Mouse (Mus musculus) layer of hippocampus, adult 11-12 months (tissue): ENCODE data around the gene Abcc5.
"Not testable (repeated sequence)": the region's sequence is repeated elsewhere in the genome, so short reads cannot be mapped to it uniquely, and the experiment has no call there.

Experiments used
- DNase-seq: peaks from one replicate; pipeline ENCODE4 v3.0.0; 2022; ENCODE audit warnings: low spot score

The Abcc5 gene

DNA sequence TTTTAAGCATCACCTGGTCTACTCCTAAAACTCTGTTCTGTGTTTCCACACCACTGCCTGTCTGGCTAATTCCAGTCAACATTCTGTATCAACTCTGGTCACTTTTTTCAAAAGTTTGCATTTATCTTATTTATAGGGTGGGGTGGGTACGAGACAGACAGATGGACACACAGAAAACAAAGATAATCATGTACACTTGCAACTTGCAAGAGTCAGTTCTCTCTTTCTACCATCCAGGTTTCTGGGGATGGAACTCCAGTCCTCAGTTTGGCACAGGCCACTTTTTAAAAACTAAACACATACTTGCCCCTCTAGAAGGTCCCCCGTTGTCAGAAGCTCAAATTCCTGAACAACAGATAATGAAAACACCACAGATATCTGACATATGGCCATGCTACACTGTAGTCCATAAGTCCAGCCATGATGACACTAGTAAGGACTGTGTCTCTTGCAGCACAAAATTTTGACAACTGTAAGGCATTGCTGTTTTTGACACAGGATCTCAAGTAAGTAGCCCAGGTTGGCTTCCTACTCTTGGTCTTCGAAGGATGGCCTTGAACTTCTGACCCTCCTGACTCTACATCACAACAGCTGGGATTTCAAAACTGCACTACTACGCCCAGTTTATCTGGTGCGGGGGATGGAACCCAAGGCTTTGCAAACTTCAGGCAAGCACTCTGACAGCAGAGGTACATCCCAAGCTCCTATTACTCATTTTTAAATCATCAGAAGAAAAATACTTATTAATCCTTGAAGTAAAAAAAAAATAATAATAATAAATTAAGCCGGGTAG, 3.1 kb downstream of the Abcc5 start:
- no peak for DNase-seq

DNA sequence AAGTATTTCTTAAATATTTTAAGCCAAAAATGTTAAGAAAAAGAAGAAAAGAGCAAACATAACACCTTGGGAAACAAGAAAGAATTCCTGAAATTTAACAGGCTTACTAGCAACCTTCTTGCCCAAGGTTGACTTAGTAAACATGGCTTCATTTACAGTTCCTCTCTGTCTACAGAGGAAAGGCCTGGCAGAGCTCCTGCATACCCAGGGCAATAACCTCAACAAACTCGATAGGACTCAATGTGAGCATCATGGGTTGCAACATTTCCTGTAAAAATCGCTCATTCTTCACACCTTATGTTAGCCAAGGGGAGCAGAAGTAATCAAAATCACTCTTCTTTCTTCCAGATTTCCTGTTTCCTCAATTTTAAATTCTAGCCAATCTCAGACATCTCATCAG, 8.1 kb downstream of the Abcc5 start:
- DNase-seq: no peak

DNA sequence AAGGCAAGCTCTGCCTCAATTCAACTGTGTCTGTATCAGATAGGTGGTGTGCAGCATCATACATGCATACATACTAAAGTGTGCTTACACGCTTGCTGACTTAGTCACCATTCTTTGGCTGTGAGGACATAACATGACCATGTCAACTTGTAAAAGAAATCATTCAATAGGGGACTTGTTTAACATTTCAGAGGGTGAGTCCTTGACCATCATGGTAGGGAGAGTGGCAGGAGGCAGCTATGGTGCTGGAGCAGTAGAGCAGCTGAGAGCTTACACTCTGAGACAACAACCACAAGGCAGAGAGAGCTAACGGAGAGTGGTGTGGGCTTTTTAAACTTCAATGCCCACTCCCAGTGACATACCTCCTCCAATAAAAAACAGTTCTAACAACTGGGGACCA, 9.9 kb downstream of the Abcc5 start:
- no peak for DNase-seq

DNA sequence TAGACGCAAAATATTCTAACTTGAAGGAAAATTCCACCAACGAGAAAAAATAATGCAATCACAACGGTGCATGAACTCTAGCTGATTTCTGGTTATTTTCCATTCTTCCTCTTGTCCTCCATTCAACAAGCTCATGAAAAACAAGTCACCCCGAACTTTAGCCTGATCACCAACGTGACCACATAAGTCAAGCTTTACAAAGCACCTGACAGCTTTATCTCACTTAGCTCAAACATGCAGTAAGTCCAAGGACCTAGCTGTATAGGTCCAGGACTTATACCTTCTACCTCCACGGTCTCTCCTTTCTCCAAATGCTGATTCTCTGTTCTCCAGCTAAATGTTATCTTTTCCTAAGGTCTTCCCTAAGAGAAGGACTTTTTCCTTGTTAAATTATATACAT, 10.4 kb downstream of the Abcc5 start:
- no peak for DNase-seq

DNA sequence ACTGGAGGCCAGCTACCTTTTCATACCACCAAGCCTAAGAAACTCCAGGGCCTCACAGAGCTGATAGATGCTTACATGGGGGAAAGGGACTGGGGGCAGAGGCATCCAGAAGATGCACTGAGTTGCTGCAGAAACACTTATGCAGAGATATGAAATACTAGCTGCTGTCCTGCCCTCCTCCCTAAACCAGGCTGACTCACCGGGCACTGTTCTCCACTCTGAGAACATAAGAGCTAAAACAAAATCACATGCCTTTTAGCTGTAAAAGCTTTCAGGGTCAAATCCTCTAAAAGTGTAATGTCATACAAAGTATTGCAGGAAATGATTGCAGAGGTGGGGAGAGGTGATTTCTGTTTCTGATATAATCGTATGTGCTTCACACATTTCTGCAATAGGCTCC, 11.0 kb downstream of the Abcc5 start:
- no peak for DNase-seq

DNA sequence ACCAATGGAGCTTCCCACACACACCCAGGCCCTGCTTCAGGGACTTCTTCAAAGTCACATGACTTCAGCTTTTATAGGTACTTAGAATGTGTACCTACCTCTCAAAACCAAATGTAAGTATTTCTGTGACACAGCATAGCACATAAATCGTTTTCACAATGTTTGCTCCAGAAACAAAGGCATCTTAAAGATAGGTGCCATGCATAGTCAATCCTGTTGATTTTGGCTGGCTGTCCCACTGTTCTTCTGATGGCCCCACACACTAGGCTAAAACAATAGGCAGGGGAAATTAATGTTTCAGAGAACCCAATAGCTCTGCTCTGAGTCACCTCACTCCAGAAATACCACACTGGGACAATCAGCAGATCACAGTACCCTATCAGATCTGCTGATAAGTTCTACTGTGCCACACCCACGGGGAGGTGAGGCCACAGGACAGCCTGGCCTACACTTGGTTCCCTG, 12.3 kb downstream of the Abcc5 start:
- DNase-seq: no peak

DNA sequence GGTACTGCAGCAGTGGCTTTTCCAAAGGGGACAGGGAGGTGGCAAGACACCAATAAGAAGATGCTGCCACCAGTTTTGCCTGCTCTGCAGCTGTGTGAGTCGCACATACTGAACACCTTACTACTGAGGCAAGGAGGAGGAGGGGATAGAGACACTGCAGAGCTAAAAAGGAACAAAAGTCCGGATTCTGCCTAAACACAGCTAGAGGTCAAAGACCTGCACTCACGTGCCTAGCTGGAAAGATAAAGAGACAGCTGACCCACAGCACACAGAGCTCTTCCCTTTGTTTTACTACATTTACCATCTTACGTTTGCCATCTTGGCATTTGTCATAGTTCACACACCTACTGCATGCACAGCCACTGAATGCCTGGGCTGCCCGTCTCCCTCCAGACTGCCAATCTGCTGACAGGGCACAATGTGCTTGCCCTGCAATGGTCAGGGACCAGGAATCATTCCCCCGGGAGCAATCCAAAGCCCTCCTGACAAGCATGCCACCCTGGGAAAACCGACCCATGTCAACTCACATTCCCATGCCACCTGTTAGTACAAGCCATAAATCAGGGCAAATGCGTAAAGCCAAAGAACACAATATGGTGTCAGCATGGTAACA, 14.1 kb downstream of the Abcc5 start:
- DNase-seq: no peak

DNA sequence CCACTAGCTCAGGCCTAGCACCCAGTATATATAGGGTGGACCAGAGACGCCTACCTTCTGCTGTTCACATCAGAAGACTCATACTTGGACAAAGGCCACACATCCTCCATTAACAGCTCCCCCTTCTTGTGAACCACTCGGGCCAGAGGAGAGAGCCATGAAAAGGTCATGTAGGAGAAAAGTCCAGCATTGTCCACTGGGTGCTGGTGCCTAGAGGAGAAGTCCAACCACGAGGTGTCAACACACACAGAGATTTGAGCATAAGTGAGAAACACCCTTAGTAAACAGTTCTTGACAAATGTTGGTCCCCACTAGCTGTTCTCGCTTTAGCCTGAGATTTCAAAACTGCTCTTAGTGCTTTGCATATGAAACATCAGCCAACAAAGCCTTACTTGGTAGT, 20.9 kb downstream of the Abcc5 start:
- DNase-seq: no peak

DNA sequence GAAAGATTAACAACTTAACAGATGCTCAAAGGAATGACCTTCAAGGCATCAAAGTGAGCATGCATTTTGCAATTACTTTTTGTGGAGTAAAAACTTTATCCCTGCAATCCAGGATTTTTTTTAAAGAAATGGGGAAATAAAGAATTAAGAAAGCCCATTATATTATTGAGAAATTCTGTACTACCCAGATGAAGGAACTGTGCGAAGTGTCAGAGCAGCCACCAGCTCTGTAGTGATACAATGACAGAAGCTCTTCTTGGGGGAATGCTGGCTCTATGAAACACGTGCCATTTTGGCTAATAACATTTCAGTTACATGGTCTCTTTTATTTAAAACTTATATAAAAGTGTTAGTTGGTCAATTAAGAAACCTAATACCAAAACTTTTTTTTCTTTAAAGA, 22.9 kb downstream of the Abcc5 start:
- no peak for DNase-seq

DNA sequence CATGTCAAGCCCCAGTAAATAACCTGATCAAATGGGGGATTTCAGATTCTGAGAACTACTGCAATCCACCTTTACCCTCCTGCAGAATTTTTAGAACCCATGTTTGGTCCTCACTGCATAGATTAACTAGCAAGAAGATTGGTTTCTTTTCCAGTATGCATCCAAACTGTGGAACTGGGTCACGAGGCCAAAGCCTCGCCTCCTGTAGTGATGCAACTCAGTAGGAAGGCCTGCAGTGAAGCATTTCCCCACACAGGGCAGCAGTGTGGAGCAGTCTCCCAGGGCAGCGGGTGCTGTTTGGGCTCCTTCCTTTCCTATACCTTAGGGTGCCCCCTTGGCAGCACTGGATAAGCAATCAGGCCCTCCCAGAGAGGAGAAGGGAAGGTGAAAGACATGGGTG, 24.6 kb downstream of the Abcc5 start:
- DNase-seq: no peak

DNA sequence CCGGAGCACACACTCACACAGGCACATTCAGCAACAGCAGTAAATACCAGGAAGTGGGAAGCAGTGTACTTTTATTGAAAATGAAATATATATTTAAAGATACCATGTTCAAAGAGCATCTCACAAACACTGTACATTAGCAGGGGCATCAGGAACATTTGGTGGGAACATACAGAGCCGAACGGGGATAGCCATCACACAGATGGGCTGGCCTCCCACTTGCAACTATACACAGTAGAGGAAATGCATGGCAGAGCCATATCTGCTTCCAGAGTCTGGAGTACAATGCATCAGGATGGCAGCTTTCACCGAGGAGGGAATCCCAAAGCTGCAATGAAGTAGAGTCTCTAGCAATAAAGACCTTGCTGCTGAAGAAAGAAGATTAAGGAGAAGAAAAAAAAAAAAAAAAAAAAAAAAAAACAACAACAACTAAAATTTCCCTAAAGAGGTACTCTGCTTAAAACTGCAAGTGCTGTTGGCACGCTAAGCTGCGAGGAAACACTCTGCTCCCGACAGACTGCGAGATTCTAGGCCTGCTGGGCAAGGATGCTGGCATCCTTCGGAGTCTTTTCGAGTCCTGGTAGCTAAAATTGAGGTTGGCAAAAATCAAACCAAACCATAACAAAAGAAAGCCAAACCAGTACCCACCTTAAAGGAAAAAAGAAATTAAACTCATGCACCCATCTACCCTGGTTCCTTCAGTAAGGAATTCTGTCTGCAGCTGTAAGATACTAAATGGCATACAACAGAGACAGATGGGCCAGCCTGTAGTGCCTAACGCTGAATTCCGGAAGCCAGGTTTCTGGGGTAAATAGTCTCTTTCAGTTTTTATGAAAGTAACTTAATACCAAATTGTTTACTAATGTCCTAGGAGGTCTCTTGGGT, 25.2 kb downstream of the Abcc5 start:
- no peak for DNase-seq

DNA sequence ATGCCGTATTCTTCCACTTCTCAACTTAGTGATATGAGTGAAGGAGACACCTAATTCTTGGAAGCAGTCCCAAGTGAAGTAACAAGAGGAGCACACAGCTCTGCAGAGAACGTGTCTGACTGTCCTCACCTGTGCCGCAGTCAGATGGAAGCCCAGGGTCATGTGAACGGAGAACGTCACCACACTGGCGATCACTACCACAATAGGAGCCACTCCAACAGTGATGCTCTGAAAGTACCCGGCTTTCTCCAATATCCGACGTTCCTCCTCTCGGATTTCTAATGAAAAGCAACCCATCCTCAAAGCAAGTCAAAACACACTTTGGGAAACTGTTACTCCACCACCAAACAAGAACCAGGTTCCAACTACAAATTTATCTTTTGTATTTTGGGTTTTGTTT, 29.3 kb downstream of the Abcc5 start:
- DNase-seq: no peak

DNA sequence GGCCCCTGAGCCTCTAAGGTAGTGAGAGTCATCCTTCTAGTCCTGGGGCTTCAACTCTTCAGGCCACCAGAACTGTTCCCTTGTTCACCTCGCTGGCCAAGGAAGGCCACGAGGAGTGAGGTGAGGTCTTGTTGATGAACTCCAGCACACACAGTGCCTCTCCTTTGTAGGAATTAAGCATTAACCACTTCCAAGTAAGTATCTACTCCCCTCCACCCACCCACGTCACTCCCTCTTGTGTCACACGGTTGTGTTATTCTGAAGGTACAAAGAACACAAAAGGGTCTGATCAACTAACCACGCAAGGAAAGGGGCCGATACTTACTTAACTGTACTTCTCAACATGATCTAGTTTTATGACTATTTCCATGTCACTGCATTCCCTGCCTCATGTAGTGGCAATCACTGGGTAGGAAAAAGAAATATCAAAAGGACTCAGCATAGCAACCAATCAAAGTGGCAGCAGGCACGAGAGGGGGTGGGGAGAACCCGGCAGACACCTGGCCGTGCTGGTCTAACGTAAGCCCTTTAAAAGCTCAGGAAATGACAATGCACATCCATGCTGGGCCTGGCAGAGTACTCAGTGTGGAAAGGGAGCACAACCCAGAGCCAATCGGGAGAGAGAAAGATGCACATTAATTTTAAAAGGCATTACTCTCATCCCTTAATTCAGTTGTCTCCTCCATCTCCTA, 30.8 kb downstream of the Abcc5 start:
- DNase-seq: no peak

DNA sequence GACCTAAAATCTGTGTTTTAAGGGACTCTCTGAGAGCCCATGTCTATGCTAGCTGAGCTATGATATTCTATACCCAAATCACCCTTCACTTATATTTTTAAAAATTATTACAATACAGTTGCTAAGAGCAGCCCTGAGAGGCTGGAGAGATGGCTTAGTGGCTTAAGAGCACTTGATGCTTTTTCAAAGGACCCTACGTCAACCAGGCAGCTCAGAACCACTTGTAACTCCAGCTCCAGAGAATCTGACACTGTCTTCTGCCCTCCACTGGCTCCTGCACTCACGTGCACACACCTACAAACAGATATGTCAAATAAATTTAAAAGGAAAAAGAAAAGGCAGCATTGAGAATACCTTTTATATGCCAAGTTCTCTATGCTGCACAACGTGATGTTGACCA, 34.4 kb downstream of the Abcc5 start:
- DNase-seq: no peak

DNA sequence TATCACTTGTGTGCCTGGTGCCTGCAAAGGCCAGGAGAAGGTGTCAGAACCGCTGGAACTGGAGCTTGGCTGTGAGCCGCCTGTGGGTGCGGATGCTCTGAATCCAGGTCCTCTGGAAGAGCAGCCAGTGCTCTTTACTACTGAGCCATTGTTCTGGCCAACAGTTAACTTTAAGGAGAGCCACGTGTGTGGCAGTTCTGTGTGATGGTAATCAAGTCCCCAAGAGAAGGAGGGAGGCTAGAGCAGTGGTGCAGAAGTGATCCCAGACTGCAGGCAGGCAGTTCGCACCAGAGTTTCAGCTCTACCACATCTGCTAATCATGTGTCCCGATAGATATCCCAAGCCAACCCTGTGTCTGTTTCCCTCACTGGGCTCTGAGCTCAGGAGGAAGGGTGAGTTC, 36.0 kb downstream of the Abcc5 start:
- DNase-seq: no peak

DNA sequence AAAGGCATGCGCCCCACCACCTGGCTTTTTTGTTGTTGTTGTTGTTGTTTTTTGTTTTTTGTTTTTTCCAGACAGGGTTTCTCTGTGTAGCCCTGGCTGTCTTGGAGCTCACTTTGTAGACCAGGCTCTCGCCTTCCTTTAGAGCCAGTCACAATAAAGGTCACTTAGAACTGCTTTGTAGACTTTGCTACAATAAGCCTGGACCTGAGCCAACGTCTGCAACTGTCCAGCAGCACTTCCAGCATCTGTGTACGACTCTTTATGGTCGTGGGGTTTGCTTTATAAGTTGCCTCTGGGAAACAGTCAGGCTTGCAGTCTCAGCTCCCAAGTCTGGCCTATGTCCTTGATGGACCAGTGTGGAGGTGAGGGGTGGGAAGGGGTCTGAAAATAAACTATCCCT, 45.2 kb downstream of the Abcc5 start:
- no peak for DNase-seq

DNA sequence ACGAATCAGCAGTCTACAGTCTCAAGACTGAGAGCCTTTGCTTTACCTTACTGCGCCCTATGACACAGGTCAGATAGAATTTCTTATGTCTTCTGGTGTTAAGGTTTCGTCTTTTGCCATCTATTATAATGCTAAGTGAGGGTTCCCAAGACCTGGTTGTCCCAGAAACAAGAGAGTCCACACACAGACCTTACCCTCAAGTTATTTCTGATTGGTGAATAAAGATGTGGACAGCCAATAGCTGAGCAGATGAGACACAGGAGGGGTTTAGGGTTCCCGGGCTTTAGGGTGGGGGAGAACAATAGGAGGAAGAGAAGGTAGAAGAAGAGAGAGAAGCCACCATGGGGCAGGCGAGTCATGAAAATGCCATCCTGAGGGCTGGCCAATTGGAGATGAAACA, 50.9 kb downstream of the Abcc5 start:
- no peak for DNase-seq

DNA sequence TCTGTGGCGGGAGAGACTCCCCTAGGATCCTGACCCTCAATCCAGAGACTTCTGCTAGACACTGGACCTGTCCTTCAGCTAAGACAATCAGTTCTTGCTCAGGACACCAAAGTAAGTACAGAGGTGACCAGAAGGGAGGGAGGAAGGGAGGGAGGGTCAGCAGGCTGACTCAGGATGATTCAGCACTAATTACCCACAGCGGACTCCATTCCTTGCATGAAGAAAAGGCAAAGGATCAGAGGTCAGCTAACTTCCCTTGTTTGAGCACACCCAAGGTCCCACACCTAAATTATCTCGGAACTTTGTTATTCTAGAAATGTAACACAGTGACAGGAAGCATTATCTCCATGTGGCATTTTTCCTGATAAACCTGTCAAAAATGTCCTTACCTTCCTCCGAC, 54.5 kb downstream of the Abcc5 start:
- no peak for DNase-seq

DNA sequence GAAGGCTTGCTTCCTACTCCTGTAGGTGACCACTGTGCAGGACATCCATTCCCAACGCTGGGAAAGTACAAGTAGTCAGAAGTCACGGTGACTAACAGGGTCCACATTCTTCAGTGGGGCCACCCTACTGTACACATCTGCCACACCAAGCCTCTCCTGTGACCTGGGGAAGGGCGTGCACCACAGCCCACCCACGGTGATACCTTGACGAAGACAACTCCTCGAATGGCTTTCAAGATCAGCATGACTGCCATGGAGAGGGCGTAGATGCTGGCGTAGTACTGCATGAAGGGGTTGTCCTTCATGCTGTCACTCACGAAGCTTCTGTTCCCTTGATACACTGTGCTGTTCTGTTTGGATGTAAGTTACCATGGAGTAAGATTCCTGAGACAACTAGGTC, 58.0 kb downstream of the Abcc5 start:
- DNase-seq: no peak

DNA sequence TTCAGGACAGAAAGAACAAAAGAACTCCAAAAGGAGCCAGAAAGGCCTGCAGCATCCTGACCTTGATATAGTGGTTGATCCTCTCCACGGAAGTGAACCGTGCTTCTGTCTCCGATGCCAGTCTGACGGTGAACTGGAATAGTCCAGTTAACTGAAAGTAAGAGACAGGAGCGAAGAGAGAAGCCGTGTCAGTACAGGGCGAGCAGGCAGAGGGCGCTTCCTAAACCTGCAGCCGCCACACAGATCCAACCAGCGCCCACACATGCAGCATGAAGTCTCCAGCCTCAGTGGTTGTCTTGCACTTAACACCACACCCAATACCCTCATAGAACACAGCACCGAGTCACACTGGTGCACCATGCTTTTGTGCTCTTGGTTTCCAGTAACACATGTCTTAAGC, 64.1 kb downstream of the Abcc5 start:
- no peak for DNase-seq

DNA sequence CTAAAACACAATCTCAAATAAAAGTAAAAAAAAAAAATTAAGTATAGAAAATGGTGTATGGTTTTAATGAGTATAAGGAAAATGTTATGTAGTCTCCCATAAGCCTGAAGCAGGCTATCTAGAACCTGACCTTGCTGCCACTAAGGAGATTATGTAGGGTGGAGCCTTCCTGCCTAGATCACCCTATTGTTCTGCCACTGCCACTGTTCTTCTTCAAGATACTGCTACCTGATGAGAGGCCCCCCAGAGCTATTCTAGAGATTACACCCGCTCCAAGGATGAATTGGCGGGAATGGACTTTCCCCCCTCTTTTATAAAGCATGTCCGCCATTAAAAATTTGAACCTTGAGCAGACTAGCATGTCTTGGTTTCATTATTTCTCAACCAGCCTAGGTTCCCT, 64.7 kb downstream of the Abcc5 start:
- not testable (repeated sequence) for DNase-seq

DNA sequence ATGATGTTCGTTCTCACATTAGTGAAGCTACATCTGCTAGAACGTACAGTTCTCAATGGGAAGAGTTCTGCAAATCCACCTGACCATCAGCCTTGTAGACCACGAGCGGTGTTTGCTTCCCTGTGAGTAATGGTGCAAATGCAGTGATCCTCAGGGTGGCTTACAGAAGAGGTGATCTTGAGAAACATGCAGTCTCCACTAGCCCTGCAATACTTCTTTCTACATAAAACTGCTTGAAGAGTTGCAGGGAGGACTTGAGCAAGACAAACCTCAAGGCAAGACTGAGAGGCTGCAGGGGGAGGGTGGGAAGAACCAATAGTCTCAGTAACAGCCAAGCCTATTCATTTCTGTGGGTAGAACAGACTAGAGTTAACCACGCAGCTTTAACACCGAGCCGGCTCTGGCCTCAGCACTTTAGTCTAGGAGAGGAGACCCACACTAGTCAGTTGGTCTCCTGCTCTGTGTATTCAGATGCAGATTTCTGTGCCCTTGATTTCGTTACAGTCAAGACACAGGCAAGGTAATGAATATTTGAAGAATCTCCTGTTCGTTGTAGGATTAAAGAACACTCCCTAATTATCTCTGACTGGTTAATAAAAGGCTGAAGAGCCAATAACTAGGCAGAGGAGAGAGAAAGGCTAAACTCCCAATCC, 66.4 kb downstream of the Abcc5 start:
- no peak for DNase-seq
